Mouse (Mus musculus) T-helper 1 cell (primary cell): ENCODE results near the gene Sptlc2.

Experiments used
- in situ Hi-C: fragments of 300-600 bp; cut with MboI, MseI; formaldehyde crosslinking; loops from one replicate; pipeline ENCODE4 v1.15.1; 2025; ENCODE audit warnings: high pct_unique_total_duplicates

Sptlc2 gene

DNA sequence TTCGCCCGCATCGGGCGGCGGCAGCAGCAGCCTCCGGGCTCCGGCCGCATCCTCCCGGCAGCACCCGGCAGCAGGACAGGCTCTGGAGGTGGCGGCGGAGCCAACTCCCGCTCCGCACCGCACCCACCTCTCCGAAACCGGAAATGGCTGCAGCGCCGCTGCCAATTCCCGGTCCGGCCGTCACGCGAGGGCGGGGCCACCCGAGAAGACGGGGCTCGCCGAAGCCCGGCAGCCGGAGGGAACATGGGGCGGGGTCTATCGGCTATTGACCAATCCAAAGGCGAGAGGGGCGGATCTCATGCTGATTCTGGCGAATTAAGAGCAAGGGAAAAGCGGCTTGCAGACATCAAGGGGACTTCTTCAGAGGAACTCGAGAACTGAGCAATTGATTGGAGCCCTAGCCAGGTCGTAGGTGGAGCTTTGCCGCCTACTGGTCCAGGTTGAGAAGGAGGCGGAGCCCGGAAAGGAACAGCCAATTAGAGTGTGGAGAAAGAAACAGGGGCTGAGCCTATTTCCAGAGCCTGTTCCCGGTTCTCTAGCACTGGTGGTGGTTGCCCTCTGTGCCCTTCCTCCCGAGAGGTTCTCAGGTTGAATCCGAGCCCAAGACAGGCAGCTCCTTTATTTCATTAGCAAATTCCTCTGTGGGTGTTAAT lies at the start of gene Sptlc2:
Sptlc2 (minus strand) TSS at position 234 of the 653 bp plus-strand sequence.
- in situ Hi-C loops = loop anchor here (10.0 kb wide), 1 partner anchor 1063 kb away; no protein-coding TSS in a partner anchor

DNA sequence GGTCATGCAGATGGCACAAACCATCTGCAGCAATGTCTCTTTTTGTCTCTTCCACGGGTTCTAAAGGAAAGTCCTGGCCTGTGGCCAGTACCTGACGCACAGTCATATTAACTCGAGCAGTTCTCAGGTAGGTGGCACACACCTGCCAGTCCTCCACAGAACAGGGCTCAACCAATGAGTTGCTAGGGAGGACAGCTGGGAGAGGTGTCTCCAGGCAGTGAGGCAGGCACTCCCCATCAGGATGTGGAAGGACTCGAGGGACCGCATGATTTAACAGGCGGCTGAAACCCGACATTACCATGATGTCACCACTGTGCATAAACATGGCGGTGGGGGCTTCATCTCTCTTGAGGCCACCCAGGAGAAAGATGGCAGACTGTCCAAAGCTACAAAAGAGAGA lies 40.7 kb upstream of the Sptlc2 start:
- in situ Hi-C loops = no loop called here

DNA sequence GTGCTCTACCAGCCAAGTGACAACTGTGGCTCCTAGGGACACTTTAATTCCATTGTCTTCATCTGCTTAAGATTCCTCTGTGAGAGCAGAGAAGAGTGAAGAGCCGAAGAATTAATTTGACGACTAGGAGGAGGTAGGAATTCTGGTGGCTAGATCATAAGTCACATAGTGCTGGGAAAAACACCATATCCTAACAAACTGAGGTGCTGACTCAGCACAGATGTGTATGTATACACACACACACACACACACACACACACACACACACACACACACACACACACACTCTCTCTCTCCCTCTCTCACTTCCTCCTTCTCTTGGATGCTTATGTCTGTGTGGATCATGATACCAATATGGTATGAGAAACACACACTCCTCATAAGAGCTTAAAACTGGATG lies 40.1 kb upstream of the Sptlc2 start:
- in situ Hi-C loops = no loop called here

- in situ Hi-C loops = no loop called here
These were observed 38.3 kb upstream of the Sptlc2 start for GRCm38 (mm10) chr12:87426354-87427031.

- in situ Hi-C loops = no loop called here
These were observed 36.4 kb upstream of the Sptlc2 start for GRCm38 (mm10) chr12:87424516-87424915.

DNA sequence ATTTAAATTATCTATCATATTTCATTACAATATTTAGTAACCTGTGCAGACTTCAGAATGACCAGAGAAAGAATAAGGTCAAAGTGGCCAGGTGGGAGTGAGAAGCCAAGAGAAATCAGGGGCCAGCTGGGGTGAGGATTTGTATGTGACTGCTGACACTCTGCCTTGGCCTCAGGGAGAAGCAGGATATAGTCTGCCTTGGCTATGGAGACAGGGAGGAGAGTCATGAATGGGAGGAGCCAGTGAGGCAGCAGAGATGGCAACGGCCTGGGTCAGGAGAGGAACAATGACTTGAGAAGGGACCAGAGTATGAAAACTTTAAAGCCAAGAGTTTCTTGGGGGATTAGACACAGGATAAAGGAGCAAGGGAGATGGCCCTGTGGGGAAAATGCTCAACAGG lies 35.5 kb upstream of the Sptlc2 start:
- in situ Hi-C loops = no loop called here

GRCm38 (mm10) chr12:87421708-87422507 lies 33.8 kb upstream of the Sptlc2 start:
- in situ Hi-C loops = no loop called here

DNA sequence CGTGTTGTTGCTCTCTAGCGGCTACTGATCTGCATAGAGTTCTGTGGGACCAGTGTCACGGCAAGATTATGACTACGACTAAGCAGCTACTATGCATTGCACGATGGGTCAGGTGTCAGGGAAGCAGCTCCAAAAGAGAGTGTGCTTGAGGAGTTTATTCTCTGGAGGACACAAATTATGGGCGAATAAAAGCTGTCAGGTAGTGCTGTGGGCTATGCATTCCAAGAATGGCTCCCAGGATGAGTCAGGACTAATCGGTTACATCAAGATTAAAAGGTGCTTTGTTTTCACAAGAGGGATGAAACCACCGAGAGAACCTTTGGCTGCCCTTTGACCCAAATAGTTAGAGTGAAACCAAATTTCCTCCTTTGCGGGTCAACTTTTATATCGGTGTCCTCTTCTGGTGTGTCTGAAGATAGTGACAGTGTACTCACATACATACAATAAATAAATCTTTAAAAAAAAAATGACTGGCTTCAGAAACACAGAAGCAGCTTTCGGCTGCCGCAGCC lies 31.9 kb upstream of the Sptlc2 start:
- in situ Hi-C loops = no loop called here

DNA sequence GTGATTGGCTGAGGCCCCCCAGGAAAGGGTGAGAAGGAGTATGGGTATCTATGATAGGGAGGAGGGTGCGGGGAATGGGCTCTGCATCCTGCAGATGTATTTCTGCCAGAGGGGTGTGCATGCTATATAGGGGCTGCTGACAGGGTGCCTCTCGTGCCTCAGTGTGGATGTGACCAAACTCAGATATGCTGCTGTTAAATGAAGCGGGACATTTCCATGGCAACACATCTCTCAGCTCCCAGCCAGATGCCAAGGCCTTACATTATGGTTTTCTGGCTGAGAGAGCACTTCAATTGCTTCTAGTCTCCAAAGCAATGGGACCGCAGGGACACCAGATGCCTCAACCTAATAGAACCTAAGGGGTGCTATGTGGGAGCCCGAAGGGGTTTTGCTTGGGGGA lies 30.8 kb upstream of the Sptlc2 start:
- in situ Hi-C loops = no loop called here

GRCm38 (mm10) chr12:87416690-87417089 lies 28.5 kb upstream of the Sptlc2 start:
- in situ Hi-C loops = no loop called here

- in situ Hi-C loops = no loop called here
These were observed 27.2 kb upstream of the Sptlc2 start for GRCm38 (mm10) chr12:87415358-87415757.

DNA sequence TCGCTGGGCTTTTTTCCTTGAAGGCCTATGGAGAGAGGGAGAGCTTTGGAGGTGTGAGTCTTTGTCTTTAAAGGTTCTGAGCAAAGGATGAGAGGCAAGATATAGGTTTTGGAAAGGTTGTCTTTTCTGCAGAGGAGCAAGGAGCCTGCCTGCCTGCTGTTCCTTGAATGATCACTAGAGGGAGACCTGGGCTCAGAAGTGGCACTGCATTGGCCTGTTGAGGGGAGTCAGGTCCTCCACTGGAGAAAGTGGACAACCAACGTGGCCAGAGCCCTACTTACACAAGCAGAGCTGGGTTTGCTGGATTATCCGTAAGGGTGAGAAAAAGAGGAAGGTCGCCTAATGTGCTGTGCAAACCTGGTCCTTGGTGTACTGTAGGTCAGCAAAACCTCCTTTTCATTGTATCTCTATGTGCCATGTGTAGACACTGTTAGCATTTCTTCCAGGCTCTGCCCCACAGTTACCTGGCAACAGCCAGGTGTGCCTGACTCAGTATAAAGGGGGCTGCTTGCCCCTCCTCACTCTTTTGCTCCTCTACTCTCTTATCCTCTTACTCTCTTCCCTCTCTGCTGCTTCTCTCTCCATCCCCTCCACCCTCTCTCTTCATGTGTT lies 25.1 kb upstream of the Sptlc2 start:
- in situ Hi-C loops = no loop called here

GRCm38 (mm10) chr12:87410999-87411398 lies 22.8 kb upstream of the Sptlc2 start:
- in situ Hi-C loops = no loop called here

DNA sequence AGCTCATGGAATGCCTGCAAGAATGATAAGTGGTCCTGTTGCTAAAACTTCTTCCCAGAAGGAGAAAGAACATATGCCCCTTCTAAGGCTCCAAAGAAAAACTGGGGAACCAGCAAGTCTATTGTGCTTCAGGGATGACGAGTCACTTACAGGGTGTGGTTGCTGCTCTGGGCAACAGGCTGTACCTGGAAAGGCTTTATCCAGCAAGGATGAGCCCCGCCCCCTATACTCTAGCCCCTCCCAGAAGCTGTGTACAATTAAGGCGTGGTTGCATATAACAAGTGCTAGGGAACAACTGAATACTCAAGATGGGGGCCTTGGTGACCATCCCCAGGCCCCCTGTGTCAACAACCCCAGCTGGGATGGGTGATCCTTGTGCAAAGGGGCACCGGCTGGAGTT lies 21.0 kb upstream of the Sptlc2 start:
- in situ Hi-C loops = no loop called here

GRCm38 (mm10) chr12:87407869-87408605 lies 19.9 kb upstream of the Sptlc2 start:
- in situ Hi-C loops = no loop called here

DNA sequence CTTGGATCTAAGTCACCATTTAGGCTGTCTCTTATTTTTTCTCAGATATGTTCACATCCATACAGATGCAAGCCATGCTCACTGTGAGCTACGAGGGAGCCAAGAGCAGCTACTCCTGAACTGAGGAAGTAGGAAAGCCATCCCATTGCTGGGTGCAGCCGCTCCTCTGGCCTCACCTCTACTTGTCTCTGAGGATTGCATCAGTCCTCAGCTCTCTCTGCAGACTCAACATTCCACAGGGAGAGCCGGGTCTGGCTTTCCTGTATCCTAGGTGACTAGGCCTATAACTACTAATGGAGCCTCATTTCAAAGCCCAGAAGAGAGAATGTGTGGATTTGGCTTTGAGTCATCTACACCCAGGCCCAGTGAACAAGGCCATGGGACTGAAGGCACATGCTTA lies 17.6 kb upstream of the Sptlc2 start:
- in situ Hi-C loops = no loop called here

DNA sequence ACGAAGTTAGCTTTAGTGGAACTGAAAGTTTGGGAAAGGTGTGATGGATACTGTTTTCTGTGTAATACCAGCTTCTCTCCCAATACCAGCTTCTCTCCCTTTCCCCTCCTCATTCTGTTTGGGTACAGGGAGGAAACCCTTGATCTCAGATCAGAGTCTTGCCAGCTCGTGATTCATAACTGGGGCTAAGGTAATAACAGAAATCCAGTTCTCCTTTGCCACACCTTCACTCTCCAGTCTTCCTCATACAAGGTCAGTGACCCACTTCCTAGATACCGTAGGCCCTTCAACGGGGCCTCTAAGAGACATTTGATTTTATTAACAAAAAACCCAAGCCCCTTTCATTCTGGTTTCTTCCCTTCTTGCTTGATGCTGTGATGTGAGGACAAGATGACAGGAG lies 17.0 kb upstream of the Sptlc2 start:
- in situ Hi-C loops = no loop called here

- in situ Hi-C loops = no loop called here
These were observed 13.7 kb upstream of the Sptlc2 start for GRCm38 (mm10) chr12:87401883-87402282.

DNA sequence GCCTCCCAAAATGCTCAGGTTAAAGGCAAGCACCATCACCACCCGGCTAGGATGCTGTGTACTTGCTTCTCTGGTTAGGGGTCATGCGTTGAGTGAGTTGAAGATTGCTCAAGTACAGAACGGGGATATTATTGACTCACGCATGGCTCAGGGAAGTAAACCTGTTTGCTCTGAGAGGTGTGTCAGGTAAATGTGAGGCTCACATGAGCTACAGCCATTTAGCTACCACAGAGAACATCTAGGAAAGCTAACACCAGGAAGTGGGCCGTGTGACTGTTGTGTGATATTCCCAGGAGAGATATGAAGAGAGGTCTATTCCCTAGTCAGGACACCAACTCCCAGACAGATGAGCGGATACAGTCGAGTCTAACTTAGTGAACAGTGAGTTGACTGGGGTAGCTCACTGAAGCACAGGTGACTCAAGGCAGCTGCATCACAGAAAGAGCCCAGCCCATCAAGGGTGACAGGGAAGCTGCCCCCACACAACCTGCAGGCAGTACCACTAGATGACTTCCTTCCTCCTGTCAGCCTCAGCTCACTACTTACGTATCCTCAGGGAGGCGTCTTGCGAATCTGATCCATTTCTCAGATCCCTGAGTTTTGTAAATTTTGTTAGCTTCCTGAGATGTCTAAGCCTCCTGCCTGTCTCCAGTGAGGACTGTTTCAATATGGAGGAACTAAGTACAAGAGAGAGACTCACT lies 11.1 kb upstream of the Sptlc2 start:
- in situ Hi-C loops = no loop called here

DNA sequence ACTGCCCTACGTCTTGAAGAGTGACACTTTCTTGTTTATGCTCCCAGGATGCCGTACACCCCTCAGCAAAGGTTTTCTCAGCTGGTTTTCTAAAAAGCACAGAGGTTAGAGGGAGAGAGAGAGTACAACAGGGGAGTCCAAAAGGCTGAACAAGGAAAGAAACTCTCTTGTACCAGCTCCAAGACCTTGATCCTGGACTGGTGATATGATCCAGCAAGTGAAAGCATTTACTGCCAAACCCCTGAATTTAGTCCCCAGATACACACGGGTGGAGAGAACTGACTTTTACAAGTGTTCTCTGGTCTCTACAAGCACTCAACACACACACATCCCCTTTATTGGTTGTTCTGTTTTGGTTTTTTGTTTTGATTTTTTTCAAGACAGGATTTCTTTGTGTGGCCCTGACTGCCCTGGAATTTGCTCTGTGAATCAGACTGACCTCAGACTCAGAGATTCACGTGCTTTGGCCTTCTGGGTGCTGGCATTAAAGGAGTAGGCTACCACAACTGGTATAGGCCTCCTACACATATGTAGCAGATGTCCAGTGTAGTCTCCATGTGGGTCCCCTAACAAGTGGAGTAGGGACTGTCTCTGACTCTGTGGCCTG lies 9.8 kb upstream of the Sptlc2 start:
- in situ Hi-C loops = no loop called here
